Mouse (Mus musculus) thymus, postnatal 0 days (tissue): ENCODE results near the gene Pde11a. TPM values are rescaled to one million over a fixed set of nuclear protein-coding genes. Genes with fewer than 3 reads are reported as not detected.
A peak's percentile ranks its signal among the peaks of the same experiment; 100 is the strongest.

Experiments used
- DNase-seq: peaks from one replicate; pipeline ENCODE4 v3.0.0-alpha.2; 2015; ENCODE audit warnings: low spot score
- polyA plus RNA-seq: library from polyadenylated mRNA; unstranded; fragments of >200 nt; fragmentation: Nextera tagmentation; extraction: Ambion mirVana; gene quantifications from 2 replicates; pipeline ENCODE4 v1.2.1, GENCODE M21; 2015

The Pde11a gene
- polyA plus RNA-seq, 1 experiment from 2014 or later: 2.8 TPM

GRCm38 (mm10) chr2:76323185-76323875, 15.2 kb downstream of the Pde11a start:
- DNase-seq: no peak

GRCm38 (mm10) chr2:76320336-76320735, 18.2 kb downstream of the Pde11a start:
- DNase-seq: no peak

GRCm38 (mm10) chr2:76319231-76319630, 19.3 kb downstream of the Pde11a start:
- no peak for DNase-seq

- DNase-seq: no peak
Measured at GRCm38 (mm10) chr2:76287671-76288070, 50.9 kb downstream of the Pde11a start.

- DNase-seq: no peak
Measured at GRCm38 (mm10) chr2:76286288-76286740, 52.3 kb downstream of the Pde11a start.

GRCm38 (mm10) chr2:76285150-76285549, 53.4 kb downstream of the Pde11a start:
- no peak for DNase-seq

GRCm38 (mm10) chr2:76283378-76284132, 55.0 kb downstream of the Pde11a start:
- DNase-seq: no peak

- DNase-seq: no peak
Measured at GRCm38 (mm10) chr2:76269494-76269893, 69.1 kb downstream of the Pde11a start.

GRCm38 (mm10) chr2:76267335-76267734, 71.2 kb downstream of the Pde11a start:
- no peak for DNase-seq

- DNase-seq: no peak
Measured at GRCm38 (mm10) chr2:76266622-76267021, 72.0 kb downstream of the Pde11a start.

GRCm38 (mm10) chr2:76264258-76264657, 74.3 kb downstream of the Pde11a start:
- no peak for DNase-seq

GRCm38 (mm10) chr2:76262661-76263060, 75.9 kb downstream of the Pde11a start:
- DNase-seq: no peak

GRCm38 (mm10) chr2:76254833-76255232, 83.7 kb downstream of the Pde11a start:
- peak; percentile 52 for DNase-seq

GRCm38 (mm10) chr2:76251379-76251778, 87.2 kb downstream of the Pde11a start:
- DNase-seq: no peak

- DNase-seq: no peak
Measured at GRCm38 (mm10) chr2:76248242-76248641, 90.3 kb downstream of the Pde11a start.

GRCm38 (mm10) chr2:76239175-76239574, 99.4 kb downstream of the Pde11a start:
- DNase-seq: no peak

GRCm38 (mm10) chr2:76238496-76238895, 100.1 kb downstream of the Pde11a start:
- peak; percentile 62 for DNase-seq

GRCm38 (mm10) chr2:76237638-76238420, 100.7 kb downstream of the Pde11a start:
- peak; percentile 37 for DNase-seq

GRCm38 (mm10) chr2:76220364-76221108, 118.0 kb downstream of the Pde11a start:
- peak; percentile 58 for DNase-seq

- DNase-seq: peak; percentile 76
Measured at GRCm38 (mm10) chr2:76219540-76219939, 119.0 kb downstream of the Pde11a start.

GRCm38 (mm10) chr2:76216146-76216545, 122.4 kb downstream of the Pde11a start:
- DNase-seq: peak; percentile 77
